Mouse (Mus musculus) embryonic stem cell, embryonic (primary cell): ENCODE results near the gene Hunk.

Source experiments
- CTCF ChIA-PET, 4 experiments: fragments of 300-600 bp in 2 of 4; fragments of 350-600 bp in 2 of 4; sonication (Branson Sonifier 250); formaldehyde crosslinking; loops; one replicate each; lab custom pipeline; 2022; ENCODE audit warnings: inconsistent platforms in 2 of 4; lab: Charles Lee
- POLR2A ChIA-PET, 4 experiments: fragments of 300-600 bp in 2 of 4; fragments of 350-600 bp in 2 of 4; sonication (Branson Sonifier 250); formaldehyde crosslinking; loops; one replicate each; lab custom pipeline; 2022; ENCODE audit warnings: antibody characterized with exemption in 4 of 4, inconsistent platforms in 1 of 4; lab: Charles Lee

The Hunk gene

DNA sequence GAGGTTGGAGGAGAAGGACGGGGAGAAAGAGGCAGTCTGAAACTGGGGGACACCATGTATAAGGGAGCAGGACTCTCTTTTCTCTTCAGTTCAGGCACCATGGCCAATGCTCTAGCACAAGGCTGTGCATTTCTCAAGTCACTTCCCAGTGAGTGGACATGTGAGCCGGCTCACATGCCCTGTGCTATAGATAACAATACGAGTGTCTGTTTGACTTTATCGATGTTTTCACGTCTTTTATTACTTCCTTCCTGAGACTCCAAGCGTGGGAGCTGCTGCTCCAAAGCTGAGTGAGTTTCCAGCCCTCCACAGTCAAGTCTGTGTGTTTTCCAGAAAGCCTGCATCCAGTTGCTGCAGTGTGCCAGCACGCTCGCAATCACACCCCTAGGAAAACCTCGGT is 158.4 kb downstream of the Hunk start:
- CTCF ChIA-PET, result no interaction called here
- POLR2A ChIA-PET, result interaction anchor here in 1 of 4 experiments (1.2 kb wide), 1 partner anchor 9 kb away, joined by 3 read pairs; no protein-coding TSS in a partner anchor

DNA sequence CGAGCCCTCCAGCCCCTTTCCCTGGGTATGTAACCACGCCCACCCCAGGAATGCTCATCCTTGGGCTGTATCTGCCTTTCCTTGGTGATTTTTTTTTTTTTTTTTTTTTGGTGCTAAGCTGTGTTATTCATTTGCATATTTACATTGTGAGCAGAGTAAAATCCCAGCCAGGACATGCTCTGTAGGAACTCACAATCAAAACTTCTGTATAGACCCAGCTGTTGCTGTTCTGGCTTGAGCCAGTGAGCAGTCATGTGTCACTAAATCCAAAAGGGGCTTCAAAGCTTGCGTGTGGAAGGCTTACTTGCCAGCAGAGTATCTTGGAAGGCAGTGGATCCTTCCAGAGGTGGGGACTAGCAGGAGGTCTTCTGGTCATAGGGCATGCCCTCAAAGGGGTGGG is 159.7 kb downstream of the Hunk start:
- POLR2A ChIA-PET, result interaction anchor here in 3 of 4 experiments (0.7 to 1.4 kb wide), 8 partner anchors 11 to 325 kb away, joined by 3 to 7 read pairs (median 4); partner anchors contain the start of genes Hunk (in 1 of the 3) and Sod1 (in 1 of the 3)

DNA sequence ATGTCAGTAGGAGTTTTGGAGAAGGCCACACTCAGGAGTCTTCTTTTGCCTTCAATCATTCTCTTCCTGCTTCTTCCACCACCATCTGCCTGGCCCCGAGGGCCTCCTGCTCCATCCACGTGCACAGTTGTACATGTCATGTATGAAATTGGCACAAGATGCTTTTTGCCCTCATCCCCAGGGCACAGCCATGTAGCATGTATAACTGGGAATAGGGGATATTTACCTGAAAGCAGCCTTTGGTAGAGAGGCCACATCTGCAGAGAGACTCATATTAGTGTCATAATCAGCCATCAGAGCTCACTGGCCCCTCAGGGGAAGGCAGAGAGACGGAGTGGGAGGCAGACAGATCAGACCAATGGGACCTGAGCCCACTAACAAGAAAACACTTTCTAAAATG is 160.8 kb downstream of the Hunk start:
- POLR2A ChIA-PET, result interaction anchor here in 1 of 4 experiments (1.0 kb wide), 1 partner anchor 161 kb away, joined by 3 read pairs; the partner anchor contains the start of gene Hunk
- CTCF ChIA-PET, result no interaction called here

More for the DNA sequence above, 159.7 kb downstream of the Hunk start:
- CTCF ChIA-PET, result interaction anchor here in 2 of 4 experiments (0.5 to 1.4 kb wide), 5 partner anchors 20 to 771 kb away, joined by 3 to 7 read pairs (median 3); no protein-coding TSS in a partner anchor

DNA sequence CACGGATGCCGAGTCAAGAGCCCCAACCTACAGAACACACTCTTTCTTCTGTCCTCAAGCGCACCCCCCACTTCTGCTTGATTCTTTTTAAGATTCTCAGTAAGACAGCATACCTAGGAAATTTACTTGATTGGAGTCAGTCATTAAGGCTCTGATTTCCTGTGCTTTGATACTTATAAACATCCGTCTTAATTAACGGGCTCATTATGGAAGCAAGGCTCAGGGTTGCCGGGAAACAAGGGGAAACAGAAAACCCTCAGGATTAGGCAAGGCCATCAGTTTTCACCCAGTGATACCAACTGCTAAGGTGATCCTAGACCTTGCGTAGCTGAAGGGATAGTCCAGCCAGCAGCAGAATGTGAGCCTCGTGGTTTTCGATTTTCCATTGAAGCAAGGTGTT is 162.2 kb downstream of the Hunk start:
- CTCF ChIA-PET, result no interaction called here
- POLR2A ChIA-PET, result no interaction called here
